Mouse (Mus musculus) gastrocnemius, postnatal 36 days (tissue): Measurements from ENCODE around the gene Shld2. TPM values are rescaled to one million over a fixed set of nuclear protein-coding genes. Genes with fewer than 3 reads are reported as not detected.
"Not testable (repeated sequence)": the region's sequence is repeated elsewhere in the genome, so short reads cannot be mapped to it uniquely, and the experiment has no call there.

Experiments
- DNase-seq, 2 experiments: peaks; one replicate each; pipeline ENCODE4 v3.0.0; 2022
- intact Hi-C: fragments of 180-260 bp; cut with DNase I; formaldehyde crosslinking; loops from one replicate; pipeline ENCODE4 v1.15.1; 2025
- total RNA-seq, 2 experiments: library from RNA; stranded (reverse); gene quantifications; 2 replicates each; pipeline ENCODE4 v1.2.3; 2021

Shld2 gene
- total RNA-seq, 2 experiments from 2014 or later, result 9.5 to 10.6 TPM

GRCm38 (mm10) chr14:34326606-34327005, 16.3 kb upstream of the Shld2 start:
- DNase-seq, result no peak

GRCm38 (mm10) chr14:34323576-34324085, 13.3 kb upstream of the Shld2 start:
- intact Hi-C loops, result no loop called here
- no peak for DNase-seq

More at GRCm38 (mm10) chr14:34326606-34327005, 16.3 kb upstream of the Shld2 start:
- intact Hi-C loops, result no loop called here

- DNase-seq, result no peak
- intact Hi-C loops, result no loop called here
These were observed 7.8 kb upstream of the Shld2 start for GRCm38 (mm10) chr14:34318113-34318512.

GRCm38 (mm10) chr14:34317431-34317830, 7.1 kb upstream of the Shld2 start:
- intact Hi-C loops, result no loop called here
- DNase-seq, result no peak

- no peak for DNase-seq
- intact Hi-C loops, result no loop called here
These were observed 6.1 kb upstream of the Shld2 start for GRCm38 (mm10) chr14:34316346-34316745.

- intact Hi-C loops, result loop anchor here (5.0 kb wide), 1 partner anchor 42 kb away; no protein-coding TSS in a partner anchor
- no peak for DNase-seq
These were observed 4.5 kb upstream of the Shld2 start for GRCm38 (mm10) chr14:34314796-34315195.

- intact Hi-C loops, result loop anchor here (5.0 kb wide), 1 partner anchor 42 kb away; no protein-coding TSS in a partner anchor
- not testable (repeated sequence) for DNase-seq
These were observed 4.1 kb upstream of the Shld2 start for GRCm38 (mm10) chr14:34314383-34314782.

GRCm38 (mm10) chr14:34313612-34314011, 3.3 kb upstream of the Shld2 start:
- intact Hi-C loops, result loop anchor here (5.0 kb wide), 1 partner anchor 41 kb away; no protein-coding TSS in a partner anchor
- DNase-seq, result no peak

GRCm38 (mm10) chr14:34312339-34313048, 2.2 kb upstream of the Shld2 start:
- DNase-seq, result no peak
- intact Hi-C loops, result loop anchor here (5.0 kb wide), 1 partner anchor 40 kb away; no protein-coding TSS in a partner anchor

- intact Hi-C loops, result loop anchor here (2.0 to 5.0 kb wide), 2 partner anchors 39 to 51 kb away; no protein-coding TSS in a partner anchor
- DNase-seq, result no peak
These were observed 1.4 kb upstream of the Shld2 start for GRCm38 (mm10) chr14:34311691-34312090.

- peak in 1 of 2 experiments; percentile 26 for DNase-seq
- intact Hi-C loops, result loop anchor here (2.0 to 5.0 kb wide), 2 partner anchors 39 to 52 kb away; no protein-coding TSS in a partner anchor
These were observed 833 bp upstream of the Shld2 start for GRCm38 (mm10) chr14:34311021-34311631.

- no peak for DNase-seq
- intact Hi-C loops, result loop anchor here (2.0 to 5.0 kb wide), 2 partner anchors 38 to 53 kb away; no protein-coding TSS in a partner anchor
These were observed 423 bp downstream of the Shld2 start for GRCm38 (mm10) chr14:34309907-34310233.

GRCm38 (mm10) chr14:34309266-34309665, 1.0 kb downstream of the Shld2 start:
- DNase-seq, result no peak
- intact Hi-C loops, result no loop called here

- DNase-seq, result no peak
- intact Hi-C loops, result no loop called here
These were observed 7.0 kb downstream of the Shld2 start for GRCm38 (mm10) chr14:34303265-34303680.

- DNase-seq, result no peak
- intact Hi-C loops, result no loop called here
These were observed 7.5 kb downstream of the Shld2 start for GRCm38 (mm10) chr14:34302681-34303242.

GRCm38 (mm10) chr14:34298871-34299700, 11.2 kb downstream of the Shld2 start:
- no peak for DNase-seq

GRCm38 (mm10) chr14:34297634-34298033, 12.7 kb downstream of the Shld2 start:
- no peak for DNase-seq
- intact Hi-C loops, result no loop called here

More at GRCm38 (mm10) chr14:34298871-34299700, 11.2 kb downstream of the Shld2 start:
- intact Hi-C loops, result no loop called here

- no peak for DNase-seq
- intact Hi-C loops, result no loop called here
These were observed 13.3 kb downstream of the Shld2 start for GRCm38 (mm10) chr14:34297038-34297437.

GRCm38 (mm10) chr14:34296350-34296749, 13.9 kb downstream of the Shld2 start:
- no peak for DNase-seq
- intact Hi-C loops, result no loop called here

GRCm38 (mm10) chr14:34293641-34294040, 16.7 kb downstream of the Shld2 start:
- DNase-seq, result no peak
- intact Hi-C loops, result no loop called here
